Comparison of ENCODE assay signal across 30 mouse cellular contexts in genomic region chr5:136248441-136248840, GRCm38 (mm10). TPM values are rescaled to one million over a fixed set of nuclear protein-coding genes. Genes with fewer than 3 reads are reported as not detected.
A peak's percentile ranks its signal among the peaks of the same experiment; 100 is the strongest.
DNase-seq lines count a peak whose midpoint lies in the region; ATAC-seq and TF ChIP-seq lines count a peak whose summit lies in the region.
"Had no signal": no experiment of that assay in that cellular context is flagged by ENCODE, and none has a peak within 500 bp of the region (broad histone marks: within the 10 kb centered on the region; RNA-seq: fewer than 3 reads in every experiment).

No protein-coding gene starts in this region.

- H3K4me2 ChIP-seq in heart, embryonic 11.5 days: no peak overlapping the region
- H3K4me2 ChIP-seq: embryonic facial prominence, embryonic 15.5 days; forebrain, embryonic 12.5 days; hindbrain, embryonic 12.5 days; limb, embryonic 13.5 days; neural tube, embryonic 15.5 days had no signal

- TF ChIP-seq CTCF in left cerebral cortex, adult 2 months (IDR thresholded peaks at IDR 0.05): no peak

- no peaks in the 10 kb centered on the region for H3K27me3 ChIP-seq in limb, embryonic 10.5 days (ENCODE audit: low read depth, poor library complexity, severe bottlenecking)
- H3K27me3 ChIP-seq in splenic B cell, adult 2 months (ENCODE audit: control insufficient read depth, insufficient read depth, low read length, poor library complexity, severe bottlenecking): no peaks in the 10 kb centered on the region
- peaks cover 8% of the 10 kb centered on the region for H3K27me3 ChIP-seq in heart, embryonic 11.5 days (ENCODE audit: control insufficient read depth, insufficient read depth, low read length)
- H3K27me3 ChIP-seq: embryonic facial prominence, embryonic 15.5 days; limb, embryonic 13.5 days; neural tube, embryonic 15.5 days had no signal

- no peaks in the 10 kb centered on the region for H3K9me3 ChIP-seq in limb, embryonic 10.5 days (replicated peaks)
- no peaks in the 10 kb centered on the region for H3K9me3 ChIP-seq in heart, embryonic 11.5 days (replicated peaks; ENCODE audit: control insufficient read depth, low read length)
- H3K9me3 ChIP-seq: embryonic facial prominence, embryonic 10.5 days; embryonic facial prominence, embryonic 15.5 days; forebrain, embryonic 12.5 days; hindbrain, embryonic 12.5 days; limb, embryonic 13.5 days; neural tube, embryonic 15.5 days had no signal

- intact Hi-C loops in left cerebral cortex, adult 2 months (cut with DNase I): no loop called here

- H3K4me1 ChIP-seq in limb, embryonic 10.5 days: peaks cover 35% of the 10 kb centered on the region
- H3K4me1 ChIP-seq in heart, embryonic 11.5 days (ENCODE audit: control insufficient read depth, insufficient read depth, low read length): peaks cover 9% of the 10 kb centered on the region; the same call in 1 of the 2 replicates

- H3K36me3 ChIP-seq in limb, embryonic 10.5 days: peaks cover 10% of the 10 kb centered on the region
- H3K36me3 ChIP-seq in splenic B cell, adult 2 months (ENCODE audit: control insufficient read depth, insufficient read depth, low read length, poor library complexity, severe bottlenecking): no peaks in the 10 kb centered on the region
- 0 out of 2 replicates have a peak, but pooled peaks cover 3% of the 10 kb centered on the region for H3K36me3 ChIP-seq in heart, embryonic 11.5 days (ENCODE audit: control insufficient read depth, insufficient read depth, low read length)
- H3K36me3 ChIP-seq: embryonic facial prominence, embryonic 15.5 days; neural tube, embryonic 15.5 days had no signal

- H3K4me3 ChIP-seq in limb, embryonic 10.5 days: no peak overlapping the region
- no peak overlapping the region for H3K4me3 ChIP-seq in left cerebral cortex, adult 2 months
- no peak overlapping the region for H3K4me3 ChIP-seq in heart, embryonic 11.5 days (ENCODE audit: low read depth, low read length)
- H3K4me3 ChIP-seq: embryonic facial prominence, embryonic 10.5 days; embryonic facial prominence, embryonic 15.5 days; forebrain, embryonic 12.5 days; hindbrain, embryonic 12.5 days; limb, embryonic 13.5 days; neural tube, embryonic 15.5 days had no signal

- 60% methylated on average over 6 of the region's 6 CpGs for WGBS in limb, embryonic 10.5 days
- WGBS in heart, embryonic 11.5 days (ENCODE audit: insufficient replicate concordance): 60% methylated on average over 6 of the region's 6 CpGs

- peak; percentile 40 for DNase-seq in thymus, postnatal 4 days
- no peak for DNase-seq in thymus, postnatal 25 days
- peak; percentile 25 for DNase-seq in ZHBTc4 (ENCODE audit: low read depth, low spot score)
- DNase-seq in limb, embryonic 10.5 days (ENCODE audit: low spot score): no peak
- peak; percentile 35 for DNase-seq in splenic B cell, adult 2 months (ENCODE audit: low read depth, low spot score)
- DNase-seq in left cerebral cortex, adult 2 months (ENCODE audit: extremely low spot score in 1 of 2, low spot score in 2 of 2): no peak
- no peak for DNase-seq in cerebellum, adult 11-12 months
- DNase-seq: adrenal gland, postnatal 10 days; cerebellum, adult 8-10 months; cerebellum, postnatal 25 days; forebrain, postnatal 0 days; gastrocnemius, postnatal 14 days; heart, postnatal 36 days; kidney, adult 9 months; kidney, postnatal 10 days; layer of hippocampus, postnatal 36 days; lung, adult 18-20 months; lung, postnatal 4 days; midbrain, embryonic 14.5 days; right cerebral cortex, postnatal 25 days had no signal

- H3K9ac ChIP-seq in heart, embryonic 11.5 days (ENCODE audit: low read depth, low read length): no peak overlapping the region
- H3K9ac ChIP-seq: embryonic facial prominence, embryonic 15.5 days; forebrain, embryonic 12.5 days; forebrain, postnatal 0 days; hindbrain, embryonic 12.5 days; limb, embryonic 13.5 days; neural tube, embryonic 15.5 days had no signal

- ATAC-seq in heart, embryonic 11.5 days (replicated peaks; ENCODE audit: insufficient number of reproducible peaks, low FRiP score, low TSS enrichment): no peak
- ATAC-seq: forebrain, postnatal 0 days; hindbrain, postnatal 0 days; intestine, embryonic 16.5 days; lung, postnatal 0 days had no signal

- 0 out of 2 replicates have a peak overlapping the region, but pooled peaks have one; percentile 30 for H3K27ac ChIP-seq in limb, embryonic 10.5 days
- H3K27ac ChIP-seq in left cerebral cortex, adult 2 months: no peak overlapping the region
- H3K27ac ChIP-seq in heart, embryonic 11.5 days (ENCODE audit: low read depth, low read length): no peak overlapping the region
- H3K27ac ChIP-seq: embryonic facial prominence, embryonic 10.5 days; embryonic facial prominence, embryonic 15.5 days; forebrain, embryonic 12.5 days; hindbrain, embryonic 12.5 days; hindbrain, postnatal 0 days; limb, embryonic 13.5 days; neural tube, embryonic 15.5 days had no signal

RNA-seq across cellular contexts. Expression of gene Sh2b2, which starts 2.1 kb away (rescaled TPM):
- polyA plus RNA-seq in limb, embryonic 10.5 days (2016; fragmentation: Nextera tagmentation; extraction: Ambion mirVana): 14.4 and 17.7 TPM in 2 replicates
- 1 to 10 TPM; 7.4 to 9.4 TPM for total RNA-seq in left cerebral cortex, adult 2 months (2021)
- polyA plus RNA-seq in heart, embryonic 11.5 days (2014; fragmentation: Nextera tagmentation; extraction: Ambion mirVana): 0.72 and 1.2 TPM in 2 replicates

RNA-seq across cellular contexts. Expression of gene Prkrip1, which starts 49.7 kb away (rescaled TPM):
- 66.0 and 75.4 TPM in 2 replicates for polyA plus RNA-seq in limb, embryonic 10.5 days (2016; fragmentation: Nextera tagmentation; extraction: Ambion mirVana)
- total RNA-seq in left cerebral cortex, adult 2 months (2021): 10 to 100 TPM; 34.7 to 37.7 TPM
- polyA plus RNA-seq in heart, embryonic 11.5 days (2014; fragmentation: Nextera tagmentation; extraction: Ambion mirVana): 50.3 and 52.6 TPM in 2 replicates

Comparison
In these comparisons a context has a peak if more than half of its experiments do, and no peak if none do; other contexts are left out.
1. DNase-seq: peak in thymus, postnatal 4 days (single experiment), ZHBTc4 (single experiment) and splenic B cell, adult 2 months (single experiment); none in thymus, postnatal 25 days (single experiment), limb, embryonic 10.5 days (single experiment), left cerebral cortex, adult 2 months (0 of 2) and cerebellum, adult 11-12 months (single experiment).